Mouse (Mus musculus) macrophage (primary cell): ENCODE data around the gene Nenf. TPM values are rescaled to one million over a fixed set of nuclear protein-coding genes. Genes with fewer than 3 reads are reported as not detected.
A peak's percentile ranks its signal among the peaks of the same experiment; 100 is the strongest.

Source experiments
- H3K27ac ChIP-seq: fragments of 350-480 bp; formaldehyde crosslinking; 2 replicates; pipeline ENCODE4 v1.9.0; 2021
- H3K36me3 ChIP-seq: fragments of 350-480 bp; formaldehyde crosslinking; 2 replicates; pipeline ENCODE4 v1.9.0; 2021; ENCODE audit errors: inconsistent target
- H3K4me3 ChIP-seq: fragments of 350-480 bp; formaldehyde crosslinking; 2 replicates; pipeline ENCODE4 v1.9.0; 2021; ENCODE audit errors: inconsistent target
- H3K79me2 ChIP-seq: fragments of 350-480 bp; formaldehyde crosslinking; 2 replicates; pipeline ENCODE4 v1.9.0; 2021; ENCODE audit errors: inconsistent target
- WGBS: methylation state at CpG from one replicate; pipeline ENCODE4 v1.1.7; 2026; ENCODE audit warnings: inconsistent platforms; ENCODE audit not compliant: missing documents; 5-methylcytosine and 5-hydroxymethylcytosine counted together
- polyA plus RNA-seq: library from polyadenylated mRNA; stranded (reverse); fragments of 250-400 nt; gene quantifications from 3 replicates; pipeline ENCODE4 v1.2.4, GENCODE M21; 2018; ENCODE audit warnings: inconsistent platforms

Gene Nenf
- polyA plus RNA-seq, 1 experiment from 2014 or later: 30.8 TPM

GRCm38 (mm10) chr1:191259661-191260060 is 58.3 kb downstream of the Nenf start:
- 53% methylated on average over 5 of the region's 5 CpGs for WGBS

GRCm38 (mm10) chr1:191259121-191259520 is 58.9 kb downstream of the Nenf start:
- Histone ChIP-seq H3K36me3 (no peaks in the 10 kb centered on the region), H3K79me2 (no peaks in the 10 kb centered on the region), H3K27ac (peak overlapping the region; percentile 76), H3K4me3 (no peak overlapping the region)
- 4% methylated on average over 7 of the region's 7 CpGs for WGBS

More at GRCm38 (mm10) chr1:191259661-191260060, 58.3 kb downstream of the Nenf start:
- no peaks in the 10 kb centered on the region for H3K79me2 ChIP-seq
- no peaks in the 10 kb centered on the region for H3K36me3 ChIP-seq
- H3K27ac ChIP-seq: peak overlapping the region; percentile 76
- H3K4me3 ChIP-seq: no peak overlapping the region

- Histone ChIP-seq H3K4me3 (no peak overlapping the region), H3K36me3 (no peaks in the 10 kb centered on the region), H3K27ac (peak overlapping the region; percentile 76), H3K79me2 (no peaks in the 10 kb centered on the region)
- 38% methylated on average over 3 of the region's 3 CpGs for WGBS
These were observed 59.5 kb downstream of the Nenf start for GRCm38 (mm10) chr1:191258521-191258920.

- Histone ChIP-seq H3K36me3 (no peaks in the 10 kb centered on the region), H3K79me2 (no peaks in the 10 kb centered on the region), H3K27ac (peak overlapping the region; percentile 76), H3K4me3 (no peak overlapping the region)
- 88% methylated on average over 2 of the region's 2 CpGs for WGBS
These were observed 60.0 kb downstream of the Nenf start for GRCm38 (mm10) chr1:191257981-191258380.

GRCm38 (mm10) chr1:191257351-191257771 is 60.6 kb downstream of the Nenf start:
- Histone ChIP-seq H3K4me3 (no peak overlapping the region), H3K79me2 (no peaks in the 10 kb centered on the region), H3K36me3 (no peaks in the 10 kb centered on the region), H3K27ac (peak overlapping the region; percentile 76; the same call in 1 of the 2 replicates)
- 78% methylated on average over 3 of the region's 3 CpGs for WGBS

Other genes with a start within 250 kb of the Nenf start
- 3.0 to 7.3 TPM (median 5.6 TPM) in 3 replicates for gene Batf3, start 220.3 kb downstream of the Nenf start, polyA plus RNA-seq
- not detected in 3 replicates for gene Fam71a, start 153.4 kb downstream of the Nenf start, polyA plus RNA-seq
- 201 to 678 TPM (median 211 TPM) in 3 replicates for gene Atf3, start 100.2 kb downstream of the Nenf start, polyA plus RNA-seq
- 54.6 to 94.7 TPM (median 76.4 TPM) in 3 replicates for gene Tmem206, start 7.7 kb upstream of the Nenf start, polyA plus RNA-seq
- 61.7 to 74.4 TPM (median 71.0 TPM) in 3 replicates for gene Ppp2r5a, start 85.1 kb upstream of the Nenf start, polyA plus RNA-seq